15 mouse cellular contexts compared by ENCODE assay signal in the genomic region with DNA sequence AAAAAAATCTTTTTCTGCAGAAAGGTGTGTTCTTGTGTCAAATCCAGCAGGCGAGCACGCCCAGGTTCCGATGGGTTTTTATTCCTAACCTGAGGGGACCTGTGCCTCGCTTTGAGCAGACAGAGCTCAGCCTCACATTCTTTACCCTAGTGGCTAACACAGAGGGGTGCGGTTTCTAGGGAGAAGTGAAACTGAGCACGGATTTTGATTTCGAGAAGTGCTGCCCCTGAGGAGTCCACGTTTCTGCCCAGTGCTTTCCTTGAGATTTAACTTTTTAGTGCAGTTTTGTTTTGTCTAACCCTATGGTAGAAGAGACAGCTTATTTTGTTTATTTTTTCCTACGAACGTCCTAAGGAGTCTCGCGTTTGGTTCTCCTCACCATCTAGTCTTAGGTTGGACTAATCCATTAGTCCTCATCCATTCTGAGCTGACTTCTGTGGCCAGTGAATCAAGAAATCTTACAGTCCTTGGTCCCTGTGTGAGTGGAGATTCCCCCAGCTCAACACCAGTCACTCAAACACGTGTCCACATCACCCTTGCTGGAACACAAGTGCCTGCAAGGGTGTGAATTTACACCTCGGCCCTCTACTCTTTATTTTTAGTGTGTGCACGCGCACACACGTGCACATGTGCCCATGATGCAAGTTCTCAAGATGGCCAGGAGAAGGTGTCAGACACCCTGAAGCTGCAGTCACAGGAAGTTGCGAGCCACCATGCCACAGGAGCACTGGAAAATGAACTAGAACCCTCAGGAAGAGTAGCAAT. TPM values are rescaled to one million over a fixed set of nuclear protein-coding genes. Genes with fewer than 3 reads are reported as not detected.
DNase-seq lines count a peak whose midpoint lies in the region; ATAC-seq and TF ChIP-seq lines count a peak whose summit lies in the region.
"Had no signal": no experiment of that assay in that cellular context is flagged by ENCODE, and none has a peak within 500 bp of the region (broad histone marks: within the 10 kb centered on the region; RNA-seq: fewer than 3 reads in every experiment).

No protein-coding gene starts in this region.

- WGBS in intestine, postnatal 0 days: 64% methylated on average over 18 of the region's 18 CpGs
- 65% methylated on average over 18 of the region's 18 CpGs for WGBS in intestine, embryonic 16.5 days

- H3K9ac ChIP-seq in intestine, postnatal 0 days (ENCODE audit: low read depth, low read length): no peak overlapping the region
- no peak overlapping the region for H3K9ac ChIP-seq in intestine, embryonic 16.5 days (ENCODE audit: low read depth, low read length)

- H3K4me3 ChIP-seq in intestine, postnatal 0 days (ENCODE audit: low read depth, low read length): no peak overlapping the region
- H3K4me3 ChIP-seq in intestine, embryonic 16.5 days (ENCODE audit: low read length): no peak overlapping the region

- TF ChIP-seq CTCF in intestine, postnatal 0 days (IDR thresholded peaks at IDR 0.05; ENCODE audit: low read depth): peak; percentile 37

- no peaks in the 10 kb centered on the region for H3K27me3 ChIP-seq in intestine, postnatal 0 days (replicated peaks; ENCODE audit: control insufficient read depth, insufficient read depth, low read length)
- no peaks in the 10 kb centered on the region for H3K27me3 ChIP-seq in intestine, embryonic 16.5 days (replicated peaks; ENCODE audit: control insufficient read depth, insufficient read depth, low read length)

- no peaks in the 10 kb centered on the region for H3K4me1 ChIP-seq in intestine, postnatal 0 days (replicated peaks; ENCODE audit: control insufficient read depth, insufficient read depth, low read length)
- peaks cover 27% of the 10 kb centered on the region for H3K4me1 ChIP-seq in intestine, embryonic 16.5 days (ENCODE audit: control insufficient read depth, insufficient read depth, low read length)

- ATAC-seq in intestine, postnatal 0 days: no peak
- ATAC-seq in intestine, embryonic 16.5 days: no peak

- H3K9me3 ChIP-seq in intestine, postnatal 0 days (ENCODE audit: control insufficient read depth): no peaks in the 10 kb centered on the region
- no peaks in the 10 kb centered on the region for H3K9me3 ChIP-seq in intestine, embryonic 16.5 days (ENCODE audit: control insufficient read depth, low read length)

- H3K36me3 ChIP-seq in intestine, postnatal 0 days (ENCODE audit: control insufficient read depth, insufficient read depth): no peaks in the 10 kb centered on the region
- H3K36me3 ChIP-seq in intestine, embryonic 16.5 days (ENCODE audit: control insufficient read depth, insufficient read depth, low read length): no peaks in the 10 kb centered on the region

- H3K27ac ChIP-seq in intestine, postnatal 0 days (ENCODE audit: low read depth, low read length): no peak overlapping the region
- no peak overlapping the region for H3K27ac ChIP-seq in intestine, embryonic 16.5 days (ENCODE audit: low read length)
- H3K27ac ChIP-seq: macrophage had no signal

- H3K4me2 ChIP-seq in intestine, postnatal 0 days (replicated peaks; ENCODE audit: low read depth): no peak overlapping the region
- H3K4me2 ChIP-seq in intestine, embryonic 16.5 days (ENCODE audit: low read depth, low read length): no peak overlapping the region

- DNase-seq in thymus, postnatal 0 days (ENCODE audit: low spot score): peak; percentile 28
- no peak for DNase-seq in thymus, postnatal 36 days
- peak; percentile 53 to 54 for DNase-seq in monocyte, adult 2 months (ENCODE audit: low read depth in 1 of 2, low spot score in 2 of 2)
- DNase-seq in right cerebral cortex, postnatal 14 days: no peak
- DNase-seq in urinary bladder, postnatal 25 days (ENCODE audit: low spot score): no peak
- DNase-seq in kidney, adult 18-20 months: no peak
- DNase-seq: adrenal gland, postnatal 25 days; cerebellum, adult 2 months; gastrocnemius, postnatal 14 days; thymus, postnatal 4 days had no signal

RNA-seq across cellular contexts. Expression of gene Enpp7, which starts 6.8 kb away (rescaled TPM):
- 30.9 and 32.3 TPM in 2 replicates for polyA plus RNA-seq in intestine, postnatal 0 days (2015; fragmentation: Nextera tagmentation; extraction: Ambion mirVana)
- 0.57 and 1.7 TPM in 2 replicates for polyA plus RNA-seq in intestine, embryonic 16.5 days (2015; fragmentation: Nextera tagmentation; extraction: Ambion mirVana)
- not detected in 2 replicates for polyA plus RNA-seq in thymus, postnatal 0 days (2015; fragmentation: Nextera tagmentation; extraction: Ambion mirVana)
- polyA plus RNA-seq: cerebellum, adult 2 months; intestine, embryonic 14.5 days; limb, embryonic 11.5 days; macrophage had no signal

RNA-seq across cellular contexts. Expression of gene Cbx2, which starts 41.6 kb away (rescaled TPM):
- 4.9 TPM in 2 replicates for polyA plus RNA-seq in intestine, postnatal 0 days (2015; fragmentation: Nextera tagmentation; extraction: Ambion mirVana)
- polyA plus RNA-seq in intestine, embryonic 16.5 days (2015; fragmentation: Nextera tagmentation; extraction: Ambion mirVana): 17.8 and 18.1 TPM in 2 replicates
- polyA plus RNA-seq in thymus, postnatal 0 days (2015; fragmentation: Nextera tagmentation; extraction: Ambion mirVana): 19.5 and 22.3 TPM in 2 replicates

RNA-seq across cellular contexts. Expression of gene Cbx8, which starts 59.6 kb away (rescaled TPM):
- 6.4 and 6.6 TPM in 2 replicates for polyA plus RNA-seq in intestine, postnatal 0 days (2015; fragmentation: Nextera tagmentation; extraction: Ambion mirVana)
- 8.1 and 8.5 TPM in 2 replicates for polyA plus RNA-seq in intestine, embryonic 16.5 days (2015; fragmentation: Nextera tagmentation; extraction: Ambion mirVana)
- polyA plus RNA-seq in thymus, postnatal 0 days (2015; fragmentation: Nextera tagmentation; extraction: Ambion mirVana): 10.7 and 12.3 TPM in 2 replicates

Comparison
In these comparisons a context has a peak if more than half of its experiments do, and no peak if none do; other contexts are left out.
1. DNase-seq: peak in thymus, postnatal 0 days (single experiment) and monocyte, adult 2 months (2 of 2); none in thymus, postnatal 36 days (0 of 2), right cerebral cortex, postnatal 14 days (single experiment), urinary bladder, postnatal 25 days (single experiment) and kidney, adult 18-20 months (single experiment).
2. RNA of gene Enpp7, which starts 6.8 kb away (polyA plus RNA-seq): 30.9 to 32.3 TPM in intestine, postnatal 0 days; 0.57 to 1.7 TPM in intestine, embryonic 16.5 days and not detected in thymus, postnatal 0 days; every median in the first group is over 10 times any median in the second.